Mouse (Mus musculus) liver (tissue): Measurements from ENCODE around the gene Olfr1245.
"Not testable (repeated sequence)": the region's sequence is repeated elsewhere in the genome, so short reads cannot be mapped to it uniquely, and the experiment has no call there.

Experiments
- DNase-seq: peaks from one replicate; pipeline ENCODE4 v3.0.0-alpha.2; 2020; ENCODE audit warnings: mixed read lengths

Olfr1245 gene

GRCm38 (mm10) chr2:89578347-89578746 is at the start of gene Olfr1245:
Gene Olfr1245, minus strand, starts transcription at chr2:89578447.
- no peak for DNase-seq

DNA sequence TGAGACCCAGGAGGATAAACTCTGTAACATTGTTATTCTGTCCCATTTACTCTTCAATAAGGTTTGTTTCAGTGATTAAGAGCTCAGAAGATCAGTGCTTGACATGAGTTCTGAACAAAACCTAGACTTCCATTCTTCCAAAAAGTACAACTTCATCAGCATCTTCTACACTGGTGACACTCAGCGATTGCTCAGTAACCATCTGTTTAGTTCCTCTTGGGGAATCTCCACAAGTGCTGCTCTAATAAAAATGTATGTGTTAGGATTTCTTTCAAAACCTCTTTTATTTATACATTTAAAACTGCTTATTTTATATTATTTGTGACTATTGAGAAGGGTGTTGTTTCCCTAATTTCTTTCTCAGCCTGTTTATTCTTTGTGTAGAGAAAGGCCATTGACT is 39.9 kb upstream of the Olfr1245 start, which contains the start of gene Olfr1248:
Gene Olfr1248, minus strand, starts transcription at position 101 of the 400 bp plus-strand sequence.
- not testable (repeated sequence) for DNase-seq

GRCm38 (mm10) chr2:89614030-89614429 is 35.8 kb upstream of the Olfr1245 start, which contains the start of gene Olfr1247:
Gene Olfr1247, minus strand, starts transcription at chr2:89614130.
- no peak for DNase-seq

GRCm38 (mm10) chr2:89593057-89593456 is 14.8 kb upstream of the Olfr1245 start, which contains the start of gene Olfr1246:
Gene Olfr1246, minus strand, starts transcription at chr2:89593157.
- no peak for DNase-seq

DNA sequence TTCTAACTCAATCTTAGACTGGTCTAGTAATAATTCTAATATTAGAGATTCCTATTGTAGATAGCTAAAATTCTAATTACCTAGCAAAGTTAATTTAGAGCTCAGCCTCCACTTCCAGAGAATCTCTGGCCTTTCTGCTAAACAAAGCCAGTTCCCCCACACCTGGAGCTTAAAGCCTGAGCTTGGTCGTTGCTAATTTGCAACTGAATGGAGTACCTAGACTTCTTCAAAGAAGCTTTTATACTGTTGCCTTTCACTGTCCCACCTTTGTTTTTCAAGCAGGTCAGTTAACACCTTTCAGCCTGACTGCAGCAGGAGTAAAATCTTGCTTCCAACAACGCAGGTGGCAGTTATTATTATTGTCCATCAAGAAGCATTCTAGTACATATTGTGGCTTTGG is 15.5 kb downstream of the Olfr1245 start:
- not testable (repeated sequence) for DNase-seq

DNA sequence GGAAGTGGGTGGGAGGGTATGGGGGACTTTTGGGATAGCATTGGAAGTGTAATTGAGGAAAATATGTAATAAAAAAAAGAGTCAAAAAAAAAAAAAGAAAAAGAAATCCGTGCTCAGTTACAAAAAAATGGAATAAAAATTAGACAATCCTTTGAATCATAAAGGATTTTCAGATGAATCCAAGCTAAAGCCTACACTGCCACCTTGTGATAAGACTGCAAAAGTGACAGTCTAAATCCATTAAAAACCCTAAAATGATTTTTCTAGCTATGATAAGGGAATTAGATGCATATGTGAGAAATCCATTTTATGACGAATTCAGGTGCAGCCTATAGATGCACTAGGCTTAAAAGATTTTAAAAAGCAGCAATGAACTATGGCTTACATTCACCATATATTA is 33.7 kb downstream of the Olfr1245 start:
- DNase-seq, result no peak

GRCm38 (mm10) chr2:89539923-89540322 is 38.3 kb downstream of the Olfr1245 start:
- no peak for DNase-seq

- no peak for DNase-seq
Measured at GRCm38 (mm10) chr2:89531387-89531786, 46.9 kb downstream of the Olfr1245 start, which contains the start of gene Olfr1243. Gene Olfr1243, minus strand, starts transcription at chr2:89531487.
